Mouse (Mus musculus): Measurements from ENCODE around the gene Ndrg3. TPM values are rescaled to one million over a fixed set of nuclear protein-coding genes. Genes with fewer than 3 reads are reported as not detected.

Ndrg3 gene
- total and polyA plus RNA-seq, 2 experiments from 2014 or later, result 160 to 178 TPM

- peak overlapping the region; percentile 67 for H3K9ac ChIP-seq (replicated peaks; ENCODE audit: low read length, poor library complexity, severe bottlenecking)
- peaks cover 6% of the 10 kb centered on the region; the same call in 1 of the 2 replicates for H3K4me1 ChIP-seq (ENCODE audit: insufficient read depth, low read length)
- H3K27ac ChIP-seq (ENCODE audit: low read depth, low read length), result peak overlapping the region; percentile 70
- 35% methylated on average over 5 of the region's 5 CpGs for WGBS
- ATAC-seq (ENCODE audit: low FRiP score) (peak; percentile 7; the same call in 1 of the 2 replicates), DNase-seq (ENCODE audit: low spot score) (no peak)
- TF ChIP-seq CTCF (IDR thresholded peaks at IDR 0.05), result no peak
- no peaks in the 10 kb centered on the region for H3K27me3 ChIP-seq (ENCODE audit: insufficient read depth, low read length)
- no peaks in the 10 kb centered on the region for H3K9me3 ChIP-seq (ENCODE audit: low read length)
- peak overlapping the region; percentile 57 for H3K4me3 ChIP-seq (ENCODE audit: low read depth, low read length)
- peak overlapping the region; percentile 99 for H3K4me2 ChIP-seq (ENCODE audit: low read depth, low read length, poor library complexity, severe bottlenecking)
- no peaks in the 10 kb centered on the region for H3K36me3 ChIP-seq (ENCODE audit: insufficient read depth, low read length)
These were observed 15.4 kb upstream of the Ndrg3 start for GRCm38 (mm10) chr2:157007234-157007596.

DNA sequence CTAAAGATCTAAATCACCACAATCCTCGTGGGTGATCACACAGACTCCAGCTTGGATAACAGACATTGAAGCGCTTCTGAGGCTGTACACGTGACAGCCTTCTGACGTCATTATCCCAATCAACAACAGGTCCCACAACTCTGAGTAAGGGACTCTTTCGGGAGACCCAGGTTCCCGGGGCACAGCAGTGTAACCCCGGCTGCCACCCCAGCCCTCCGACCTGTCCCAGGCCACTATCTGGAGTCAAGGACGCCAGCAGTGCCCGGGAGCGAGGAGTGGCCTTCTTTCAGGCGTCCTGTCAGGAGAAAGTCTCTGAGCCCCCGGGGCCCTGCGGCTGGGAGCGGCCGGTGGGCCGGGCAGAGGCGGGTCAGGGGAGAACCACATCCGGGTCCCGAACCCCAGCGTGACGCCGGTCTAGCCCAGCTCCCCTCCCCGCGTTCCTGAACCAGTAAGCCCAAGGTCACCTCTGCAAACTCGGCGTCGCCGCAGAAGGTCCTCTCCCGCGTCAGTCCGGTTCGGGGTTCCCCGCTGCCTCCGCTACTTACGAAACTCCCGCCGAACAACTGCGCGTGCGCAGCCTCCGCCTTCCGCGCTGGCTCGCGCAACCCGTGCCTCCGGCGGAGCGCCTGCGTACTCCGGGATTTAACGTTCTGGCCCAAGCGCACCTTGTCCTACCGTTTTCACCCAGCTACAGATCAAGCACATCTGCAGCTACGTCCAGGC is 14.8 kb upstream of the Ndrg3 start, which contains the start of gene Dsn1:
Gene Dsn1 (minus strand): TSS at position 644 of the 723 bp plus-strand sequence.
- WGBS, result under 1% methylated on average over 47 of the region's 56 CpGs
- peak; percentile 88 for DNase-seq (ENCODE audit: low spot score)

GRCm38 (mm10) chr2:157002321-157002720 is 10.5 kb upstream of the Ndrg3 start:
- no peaks in the 10 kb centered on the region for H3K27me3 ChIP-seq (ENCODE audit: insufficient read depth, low read length)
- H3K4me2 ChIP-seq (ENCODE audit: low read depth, low read length, poor library complexity, severe bottlenecking), result no peak overlapping the region
- no peaks in the 10 kb centered on the region for H3K36me3 ChIP-seq (ENCODE audit: insufficient read depth, low read length)
- no peaks in the 10 kb centered on the region for H3K9me3 ChIP-seq (ENCODE audit: low read length)
- no peak for TF ChIP-seq CTCF (IDR thresholded peaks at IDR 0.05)
- no peak for ATAC-seq (ENCODE audit: low FRiP score)
- no peak overlapping the region for H3K9ac ChIP-seq (replicated peaks; ENCODE audit: low read length, poor library complexity, severe bottlenecking)
- H3K4me3 ChIP-seq (ENCODE audit: low read depth, low read length), result no peak overlapping the region
- no peak overlapping the region for H3K27ac ChIP-seq (ENCODE audit: low read depth, low read length)
- peaks cover 5% of the 10 kb centered on the region; the same call in 1 of the 2 replicates for H3K4me1 ChIP-seq (ENCODE audit: insufficient read depth, low read length)
- WGBS, result 95% methylated on average over 4 of the region's 4 CpGs
- no peak for DNase-seq (ENCODE audit: low spot score)

More for the DNA sequence above, 14.8 kb upstream of the Ndrg3 start, which contains the start of gene Dsn1:
- Histone ChIP-seq H3K36me3 (ENCODE audit: insufficient read depth, low read length) (no peaks in the 10 kb centered on the region), H3K4me2 (ENCODE audit: low read depth, low read length, poor library complexity, severe bottlenecking) (peak within 1 kb of the TSS; percentile 99), H3K9me3 (ENCODE audit: low read length) (no peaks in the 10 kb centered on the region), H3K4me3 (ENCODE audit: low read depth, low read length) (peak within 1 kb of the TSS; percentile 57), H3K27ac (ENCODE audit: low read depth, low read length) (peak within 1 kb of the TSS; percentile 70), H3K4me1 (ENCODE audit: insufficient read depth, low read length) (peaks cover 6% of the 10 kb centered on the region; the same call in 1 of the 2 replicates), H3K9ac (replicated peaks; ENCODE audit: low read length, poor library complexity, severe bottlenecking) (peak within 1 kb of the TSS; percentile 67), H3K27me3 (ENCODE audit: insufficient read depth, low read length) (no peaks in the 10 kb centered on the region)
- TF ChIP-seq CTCF (IDR thresholded peaks at IDR 0.05), result no peak
- ATAC-seq (ENCODE audit: low FRiP score), result peak; percentile 83

- ATAC-seq (ENCODE audit: low FRiP score) (no peak), DNase-seq (ENCODE audit: low spot score) (no peak)
- Histone ChIP-seq H3K27me3 (ENCODE audit: insufficient read depth, low read length) (no peaks in the 10 kb centered on the region), H3K4me3 (ENCODE audit: low read depth, low read length) (no peak overlapping the region), H3K27ac (ENCODE audit: low read depth, low read length) (no peak overlapping the region), H3K36me3 (ENCODE audit: insufficient read depth, low read length) (peaks cover 3% of the 10 kb centered on the region; the same call in 1 of the 2 replicates), H3K9ac (replicated peaks; ENCODE audit: low read length, poor library complexity, severe bottlenecking) (no peak overlapping the region), H3K4me1 (ENCODE audit: insufficient read depth, low read length) (no peaks in the 10 kb centered on the region), H3K4me2 (ENCODE audit: low read depth, low read length, poor library complexity, severe bottlenecking) (no peak overlapping the region), H3K9me3 (ENCODE audit: low read length) (no peaks in the 10 kb centered on the region)
- WGBS, result 91% methylated on average over 5 of the region's 5 CpGs
- no peak for TF ChIP-seq CTCF (IDR thresholded peaks at IDR 0.05)
These were observed 6.4 kb upstream of the Ndrg3 start for GRCm38 (mm10) chr2:156998263-156998662.

DNA sequence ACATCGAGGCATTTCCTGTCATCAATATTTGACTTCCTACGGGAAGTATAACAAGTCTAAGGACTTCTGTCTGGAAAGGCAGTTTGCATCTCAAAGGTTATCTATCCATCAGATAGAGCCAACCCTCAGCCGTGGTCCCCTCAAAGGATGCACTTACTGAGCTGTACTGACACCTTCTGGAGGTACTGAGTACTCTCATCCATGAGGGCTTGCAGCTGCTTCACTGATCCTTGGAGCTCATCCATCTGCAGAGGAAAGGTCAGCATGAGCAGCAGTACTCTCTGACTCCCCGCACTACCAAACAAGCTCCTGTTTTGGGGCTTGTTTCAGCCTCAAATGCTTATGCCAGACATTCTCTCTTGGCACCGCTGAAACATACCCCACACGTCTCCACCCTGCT is 4.7 kb upstream of the Ndrg3 start:
- Histone ChIP-seq H3K4me2 (ENCODE audit: low read depth, low read length, poor library complexity, severe bottlenecking) (no peak overlapping the region), H3K9ac (replicated peaks; ENCODE audit: low read length, poor library complexity, severe bottlenecking) (no peak overlapping the region), H3K4me1 (ENCODE audit: insufficient read depth, low read length) (no peaks in the 10 kb centered on the region), H3K4me3 (ENCODE audit: low read depth, low read length) (no peak overlapping the region), H3K9me3 (ENCODE audit: low read length) (no peaks in the 10 kb centered on the region), H3K27ac (ENCODE audit: low read depth, low read length) (no peak overlapping the region), H3K27me3 (ENCODE audit: insufficient read depth, low read length) (no peaks in the 10 kb centered on the region), H3K36me3 (ENCODE audit: insufficient read depth, low read length) (peaks cover 3% of the 10 kb centered on the region; the same call in 1 of the 2 replicates)
- WGBS, result 64% methylated on average over 6 of the region's 6 CpGs
- DNase-seq (ENCODE audit: low spot score), result peak; percentile 88
- no peak for ATAC-seq (ENCODE audit: low FRiP score)
- TF ChIP-seq CTCF (IDR thresholded peaks at IDR 0.05), result peak; percentile 83

DNA sequence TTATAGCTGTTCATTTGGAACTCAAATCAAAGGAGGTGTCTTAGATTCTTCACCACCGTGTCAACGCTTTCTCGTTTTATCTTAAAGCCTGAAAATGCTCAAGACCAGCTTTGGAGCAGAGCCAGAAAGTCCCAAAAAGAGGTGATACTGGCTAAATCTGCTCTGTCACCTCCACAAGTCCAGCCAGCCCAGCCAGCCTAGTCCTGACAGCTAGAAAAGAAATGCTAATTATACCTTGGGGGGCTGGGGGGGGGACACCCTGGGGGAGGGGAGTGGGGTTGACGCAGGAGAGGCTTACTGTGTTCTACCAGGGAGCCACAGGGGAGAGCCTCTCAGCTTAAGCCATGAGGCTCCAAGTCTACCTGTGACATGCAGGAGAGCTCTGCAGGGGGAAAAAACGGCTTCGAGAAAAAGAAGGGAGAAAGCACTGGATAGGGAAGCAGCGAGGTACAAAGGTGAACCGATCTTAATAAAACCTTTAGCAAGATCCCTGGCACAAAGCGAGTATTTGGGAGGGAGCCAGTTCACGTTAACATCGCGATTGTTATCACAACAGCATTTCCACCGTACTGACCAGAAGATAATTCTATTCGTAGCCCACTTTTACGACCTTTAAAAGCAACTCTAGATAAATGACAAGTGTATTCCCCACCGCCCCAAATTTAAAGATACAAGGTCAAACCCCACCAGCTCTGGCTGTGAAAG is 977 bp downstream of the Ndrg3 start:
- ATAC-seq (ENCODE audit: low FRiP score), result no peak
- no peak for TF ChIP-seq CTCF (IDR thresholded peaks at IDR 0.05)
- peak overlapping the region; percentile 79 for H3K27ac ChIP-seq (ENCODE audit: low read depth, low read length)
- 3% methylated on average over 16 of the region's 16 CpGs for WGBS
- peak overlapping the region; percentile 88 for H3K4me3 ChIP-seq (ENCODE audit: low read depth, low read length)
- no peaks in the 10 kb centered on the region for H3K27me3 ChIP-seq (ENCODE audit: insufficient read depth, low read length)
- H3K9me3 ChIP-seq (ENCODE audit: low read length), result no peaks in the 10 kb centered on the region
- H3K9ac ChIP-seq (replicated peaks; ENCODE audit: low read length, poor library complexity, severe bottlenecking), result peak overlapping the region; percentile 92
- H3K4me1 ChIP-seq (ENCODE audit: insufficient read depth, low read length), result peaks cover 9% of the 10 kb centered on the region
- peak; percentile 30 for DNase-seq (ENCODE audit: low spot score)
- no peaks in the 10 kb centered on the region; the same call in 1 of the 2 replicates for H3K36me3 ChIP-seq (ENCODE audit: insufficient read depth, low read length)
- H3K4me2 ChIP-seq (ENCODE audit: low read depth, low read length, poor library complexity, severe bottlenecking), result peak overlapping the region; percentile 87

Data from midbrain, postnatal 0 days (tissue).